Mouse (Mus musculus): ENCODE results near the gene Sf1.

Gene Sf1

GRCm38 (mm10) chr19:6349215-6349983, 14.1 kb upstream of the Sf1 start:
- CTCF ChIA-PET = interaction anchor here in 1 of 4 experiments (0.5 to 0.9 kb wide), 2 partner anchors 9 to 808 kb away, joined by 3 to 4 read pairs; partner anchors contain the start of gene Map4k2
- POLR2A ChIA-PET = interaction anchor here in 3 of 4 experiments (0.7 to 27.3 kb wide), 8 partner anchors 8 to 38 kb away, joined by 3 to 400 read pairs (median 10); partner anchors contain the start of gene Sf1 (in 2 of the 3)

GRCm38 (mm10) chr19:6351431-6352106, 11.9 kb upstream of the Sf1 start:
- CTCF ChIA-PET = interaction anchor here in 2 of 4 experiments (0.6 to 1.4 kb wide), 3 partner anchors 12 to 265 kb away, joined by 3 to 15 read pairs (median 4); no protein-coding TSS in a partner anchor
- POLR2A ChIA-PET = interaction anchor here in 3 of 4 experiments (0.7 to 27.3 kb wide), 12 partner anchors 10 to 95 kb away, joined by 3 to 400 read pairs (median 4); partner anchors contain the start of genes Sf1 (in 2 of the 3), Map4k2 (in 1 of the 3) and Men1 (in 1 of the 3)

- ChIA-PET POLR2A (interaction anchor here in 3 of 4 experiments (0.7 to 27.3 kb wide), 10 partner anchors 9 to 95 kb away, joined by 3 to 400 read pairs (median 4); partner anchors contain the start of genes Sf1 (in 2 of the 3), Map4k2 (in 1 of the 3) and Men1 (in 1 of the 3)), CTCF (interaction anchor here in 1 of 4 experiments (1.4 kb wide), 1 partner anchor 12 kb away, joined by 3 read pairs; no protein-coding TSS in a partner anchor)
These were observed 11.4 kb upstream of the Sf1 start for GRCm38 (mm10) chr19:6352107-6352505.

DNA sequence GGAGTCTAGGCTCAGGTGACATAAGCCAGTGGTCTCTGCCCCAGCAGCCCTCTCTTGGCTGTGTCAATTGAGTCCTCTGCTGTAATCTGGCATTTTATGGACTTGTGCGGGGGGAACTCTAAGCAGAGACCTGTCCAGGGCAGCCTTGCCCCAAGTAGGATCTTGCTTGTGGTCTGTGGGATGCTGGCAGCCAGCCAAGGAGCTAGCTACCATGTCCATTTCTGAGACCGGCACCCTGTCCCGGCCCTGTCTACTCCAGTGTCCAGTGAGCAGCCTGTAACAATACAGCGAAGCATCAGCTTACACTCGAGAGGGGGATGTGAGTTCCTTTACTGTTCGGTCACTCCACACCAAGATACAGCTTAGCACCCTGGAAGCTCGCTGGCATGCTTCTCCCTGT, 9.5 kb upstream of the Sf1 start:
- POLR2A ChIA-PET = interaction anchor here in 2 of 4 experiments (0.6 to 27.3 kb wide), 7 partner anchors 7 to 63 kb away, joined by 3 to 400 read pairs (median 7); partner anchors contain the start of genes Map4k2 (in 2 of the 2), Men1 (in 2 of the 2) and Sf1 (in 2 of the 2)
- CTCF ChIA-PET = interaction anchor here in 2 of 4 experiments (0.9 to 1.4 kb wide), 3 partner anchors 13 to 43 kb away, joined by 3 to 4 read pairs (median 3); partner anchors contain the start of gene Map4k2 (in 1 of the 2)

GRCm38 (mm10) chr19:6361291-6361690, 2.2 kb upstream of the Sf1 start:
- POLR2A ChIA-PET = interaction anchor here in 1 of 4 experiments (16.9 to 19.7 kb wide), 2 partner anchors 17 to 21 kb away, joined by 400 to 493 read pairs; partner anchors contain the start of genes Map4k2, Men1 and Pygm
- CTCF ChIA-PET = interaction anchor here in 1 of 4 experiments (0.5 kb wide), 1 partner anchor 276 kb away, joined by 6 read pairs; no protein-coding TSS in a partner anchor

DNA sequence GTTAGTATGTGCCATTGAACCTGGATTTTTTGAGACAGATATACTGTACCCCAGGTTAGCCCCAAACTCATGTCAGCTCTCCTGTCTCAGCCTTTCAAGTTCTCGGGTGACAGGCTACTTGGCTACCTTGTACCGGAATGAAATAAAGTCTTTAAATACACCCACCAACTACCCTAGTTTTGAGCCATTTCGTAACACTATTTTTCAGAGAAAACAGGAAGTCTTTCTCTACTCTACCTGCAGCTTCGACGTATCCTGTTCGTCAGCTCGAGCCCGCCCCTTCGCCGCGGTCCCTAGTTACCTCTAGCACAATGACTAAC, 439 bp upstream of the Sf1 start:
- CTCF ChIA-PET = interaction anchor here in 3 of 4 experiments (0.5 to 2.3 kb wide), 21 partner anchors 11 to 992 kb away, joined by 3 to 21 read pairs (median 4); partner anchors contain the start of genes Men1 (in 2 of the 3), Ap5b1 (in 1 of the 3), Arl2 (in 1 of the 3) and Batf2 (in 1 of the 3)
- POLR2A ChIA-PET = interaction anchor here (0.6 to 19.7 kb wide), 156 partner anchors 7 to 902 kb away, joined by 3 to 493 read pairs (median 4); partner anchors contain the start of genes Map4k2 (in 4 of the 4), Men1 (in 3 of the 4), Arl2 (in 2 of the 4) and Bad (in 2 of the 4)

GRCm38 (mm10) chr19:6364317-6364725, 831 bp downstream of the Sf1 start:
- ChIA-PET POLR2A (interaction anchor here (0.6 to 19.7 kb wide), 81 partner anchors 9 to 875 kb away, joined by 3 to 493 read pairs (median 6); partner anchors contain the start of genes Ehd1 (in 3 of the 4), Map4k2 (in 3 of the 4), Men1 (in 3 of the 4) and Cdca5 (in 2 of the 4)), CTCF (interaction anchor here in 3 of 4 experiments (0.5 to 2.3 kb wide), 9 partner anchors 9 to 615 kb away, joined by 3 to 21 read pairs (median 4); partner anchors contain the start of gene Ehd1 (in 1 of the 3))

DNA sequence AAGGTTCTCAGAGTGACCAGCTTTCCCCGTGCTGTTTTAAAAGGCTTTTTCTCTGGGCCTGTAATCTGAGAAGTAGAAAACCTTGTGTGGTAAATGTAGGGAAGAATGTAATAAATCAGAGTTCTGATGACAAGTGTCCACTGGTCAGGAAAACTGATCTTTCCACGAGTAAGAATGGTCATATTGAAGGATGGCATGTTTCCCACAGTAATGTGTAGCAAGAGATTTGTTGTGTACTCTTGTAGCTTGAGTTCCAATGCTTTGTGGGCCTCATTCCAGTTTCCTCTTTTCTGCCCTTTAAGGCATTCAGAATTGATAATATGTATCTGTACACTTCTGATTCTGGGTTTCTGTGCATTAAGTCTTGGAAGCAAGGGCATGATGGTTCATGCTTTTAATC, 1.4 kb downstream of the Sf1 start:
- CTCF ChIA-PET = interaction anchor here in 3 of 4 experiments (0.5 to 2.3 kb wide), 4 partner anchors 9 to 547 kb away, joined by 3 to 21 read pairs (median 6); no protein-coding TSS in a partner anchor
- POLR2A ChIA-PET = interaction anchor here (0.6 to 19.7 kb wide), 50 partner anchors 9 to 615 kb away, joined by 3 to 493 read pairs (median 8); partner anchors contain the start of genes Map4k2 (in 3 of the 4), Men1 (in 3 of the 4), Cdca5 (in 2 of the 4) and Ehd1 (in 2 of the 4)

DNA sequence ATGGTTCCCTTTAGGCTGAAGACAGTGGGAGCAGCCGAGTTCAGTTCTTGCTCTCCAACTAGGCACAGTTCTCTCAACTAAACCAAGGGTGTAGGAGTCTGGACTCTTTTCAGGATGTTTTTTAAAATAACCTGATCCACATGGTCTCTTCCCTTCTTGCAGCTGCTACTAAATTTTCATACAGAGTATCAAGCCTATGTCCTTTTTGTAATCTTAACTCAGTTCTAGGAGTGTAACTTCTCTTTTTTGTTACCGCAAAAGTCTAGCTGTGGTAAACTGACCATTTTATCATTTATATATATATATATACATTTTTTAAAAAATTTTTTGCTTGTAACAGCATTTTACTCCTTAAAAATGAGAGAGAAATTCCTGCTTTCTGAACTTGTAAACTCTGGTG, 6.7 kb downstream of the Sf1 start:
- CTCF ChIA-PET = no interaction called here
- POLR2A ChIA-PET = interaction anchor here in 2 of 4 experiments (0.7 to 19.7 kb wide), 6 partner anchors 11 to 117 kb away, joined by 3 to 493 read pairs (median 4); partner anchors contain the start of gene Pygm (in 2 of the 2)

- CTCF ChIA-PET = interaction anchor here in 1 of 4 experiments (3.5 kb wide), 1 partner anchor 11 kb away, joined by 18 read pairs; the partner anchor contains the start of gene Pygm
These were observed 8.9 kb downstream of the Sf1 start for GRCm38 (mm10) chr19:6372433-6372832.

GRCm38 (mm10) chr19:6373539-6374400, 10.3 kb downstream of the Sf1 start:
- CTCF ChIA-PET = interaction anchor here (0.5 to 3.6 kb wide), 19 partner anchors 9 to 340 kb away, joined by 3 to 21 read pairs (median 3); partner anchors contain the start of genes Pygm (in 2 of the 4), Sf1 (in 2 of the 4) and Map4k2 (in 1 of the 4)
- POLR2A ChIA-PET = interaction anchor here (0.6 to 21.5 kb wide), 19 partner anchors 4 to 597 kb away, joined by 3 to 493 read pairs (median 5); partner anchors contain the start of genes Sf1 (in 4 of the 4), Pygm (in 2 of the 4), Capn1 (in 1 of the 4) and Map4k2 (in 1 of the 4)

More at GRCm38 (mm10) chr19:6372433-6372832, 8.9 kb downstream of the Sf1 start:
- POLR2A ChIA-PET = interaction anchor here in 3 of 4 experiments (0.5 to 21.5 kb wide), 7 partner anchors 2 to 849 kb away, joined by 6 to 493 read pairs (median 22); partner anchors contain the start of genes Sf1 (in 2 of the 3) and Pygm (in 1 of the 3)

- ChIA-PET CTCF (interaction anchor here (0.5 to 3.6 kb wide), 10 partner anchors 9 to 543 kb away, joined by 3 to 21 read pairs (median 4); partner anchors contain the start of genes Pygm (in 1 of the 4) and Sf1 (in 1 of the 4)), POLR2A (interaction anchor here (1.1 to 21.5 kb wide), 12 partner anchors 4 to 359 kb away, joined by 3 to 493 read pairs (median 6); partner anchors contain the start of genes Sf1 (in 3 of the 4), Pygm (in 2 of the 4), Capn1 (in 1 of the 4) and Map4k2 (in 1 of the 4))
These were observed 11.1 kb downstream of the Sf1 start for GRCm38 (mm10) chr19:6374571-6374970.

DNA sequence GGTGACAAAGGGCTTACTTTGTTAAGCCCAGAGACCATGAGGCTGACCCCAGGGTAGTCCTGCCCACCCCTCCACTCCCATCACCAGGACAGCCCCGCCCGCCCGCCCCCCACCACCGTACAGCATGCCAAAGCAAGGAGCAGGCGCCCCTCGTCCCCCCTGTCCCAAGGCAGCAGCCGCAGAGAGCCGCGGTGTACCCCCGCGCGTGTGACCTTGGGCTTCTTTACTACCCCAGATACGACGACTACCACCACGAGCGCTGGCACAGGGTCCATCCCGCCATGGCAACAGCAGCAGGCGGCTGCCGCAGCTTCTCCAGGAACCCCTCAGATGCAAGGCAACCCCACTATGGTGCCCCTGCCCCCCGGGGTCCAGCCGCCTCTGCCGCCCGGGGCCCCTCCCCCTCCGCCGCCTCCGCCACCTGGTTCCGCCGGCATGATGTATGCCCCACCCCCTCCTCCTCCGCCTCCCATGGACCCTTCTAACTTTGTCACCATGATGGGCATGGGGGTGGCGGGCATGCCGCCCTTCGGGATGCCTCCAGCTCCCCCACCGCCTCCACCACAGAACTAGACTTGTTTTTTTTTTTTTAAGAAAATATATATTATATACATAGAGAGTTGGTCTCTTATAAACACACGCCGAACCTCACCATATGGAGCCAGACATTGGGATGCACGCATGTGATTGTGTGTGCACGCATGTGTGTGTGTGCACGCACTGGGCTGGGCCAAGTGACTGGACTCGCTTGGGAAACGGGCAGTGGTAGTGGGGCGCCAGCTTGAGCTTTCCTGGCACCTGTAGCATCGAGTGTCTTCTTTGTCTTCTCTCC, 12.1 kb downstream of the Sf1 start:
- ChIA-PET CTCF (interaction anchor here in 3 of 4 experiments (0.7 to 3.6 kb wide), 9 partner anchors 8 to 78 kb away, joined by 3 to 21 read pairs (median 3); partner anchors contain the start of genes Map4k2 (in 1 of the 3), Pygm (in 1 of the 3) and Sf1 (in 1 of the 3)), POLR2A (interaction anchor here (0.7 to 21.5 kb wide), 13 partner anchors 5 to 772 kb away, joined by 3 to 493 read pairs (median 6); partner anchors contain the start of genes Sf1 (in 3 of the 4), Pygm (in 2 of the 4) and Map4k2 (in 1 of the 4))

DNA sequence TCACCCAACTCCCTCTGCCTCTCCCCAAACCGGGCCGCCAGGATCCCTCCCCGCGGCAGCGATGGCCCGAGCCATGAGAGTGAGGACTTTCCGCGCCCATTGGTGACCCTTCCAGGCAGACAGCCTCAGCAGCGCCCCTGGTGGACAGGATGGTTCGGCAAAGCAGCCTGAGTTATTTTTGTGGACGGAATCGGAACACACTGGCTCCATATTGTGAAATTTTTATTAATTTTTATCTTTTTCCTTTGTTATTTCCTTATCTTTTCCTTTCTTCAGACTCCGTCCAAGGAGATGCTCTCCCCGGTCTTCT, 12.7 kb downstream of the Sf1 start:
- CTCF ChIA-PET = interaction anchor here in 2 of 4 experiments (0.7 to 3.6 kb wide), 5 partner anchors 12 to 78 kb away, joined by 3 to 21 read pairs (median 3); partner anchors contain the start of genes Map4k2 (in 1 of the 2) and Sf1 (in 1 of the 2)
- POLR2A ChIA-PET = interaction anchor here in 3 of 4 experiments (0.7 to 21.5 kb wide), 9 partner anchors 6 to 37 kb away, joined by 3 to 493 read pairs (median 26); partner anchors contain the start of genes Sf1 (in 2 of the 3), Map4k2 (in 1 of the 3) and Pygm (in 1 of the 3)

DNA sequence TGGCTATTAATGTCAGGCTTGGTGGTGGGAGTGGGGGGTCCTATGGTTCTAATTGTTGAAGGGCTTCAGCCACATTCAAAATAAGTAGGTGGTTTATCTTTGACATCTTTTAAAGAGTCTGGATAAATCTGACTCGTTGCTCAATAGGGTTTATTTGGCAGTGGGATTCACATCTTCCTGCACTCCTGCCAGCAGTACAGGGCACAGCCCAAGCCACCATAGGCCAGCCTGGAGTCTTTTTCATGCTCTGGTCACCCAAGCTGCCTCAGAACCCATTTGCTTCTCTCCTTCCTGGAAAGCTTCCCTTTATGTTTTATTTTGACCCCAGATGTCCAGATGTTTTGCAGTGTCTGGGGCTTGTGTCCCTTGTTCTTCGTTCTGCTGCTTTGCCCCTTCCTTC, 13.2 kb downstream of the Sf1 start:
- ChIA-PET CTCF (interaction anchor here in 3 of 4 experiments (0.6 to 1.9 kb wide), 4 partner anchors 12 to 25 kb away, joined by 5 to 6 read pairs (median 6); partner anchors contain the start of gene Sf1 (in 1 of the 3)), POLR2A (interaction anchor here (0.9 to 21.5 kb wide), 12 partner anchors 6 to 100 kb away, joined by 3 to 493 read pairs (median 5); partner anchors contain the start of genes Sf1 (in 3 of the 4), Ehd1 (in 1 of the 4) and Pygm (in 1 of the 4))

Measured in embryonic stem cell, embryonic (primary cell).